Mouse (Mus musculus) liver, embryonic 16.5 days (tissue): Measurements from ENCODE around the gene Clec4d. TPM values are rescaled to one million over a fixed set of nuclear protein-coding genes. Genes with fewer than 3 reads are reported as not detected.

ENCODE experiments used
- ATAC-seq: fragments of 200-750 bp; cut with Nextera tagmentation; 2 replicates; pipeline ENCODE4 v1.8.0; 2017; ENCODE audit warnings: low read depth, mild to moderate bottlenecking, moderate number of reproducible peaks, moderate library complexity
- H3K27ac ChIP-seq: fragments of 300-500 bp; sonication (generic); 2 replicates; pipeline ENCODE4 v1.5.1; 2014; ENCODE audit warnings: mild to moderate bottlenecking, low read length
- H3K27me3 ChIP-seq: fragments of 300-500 bp; sonication (generic); 2 replicates; pipeline ENCODE4 v1.6.1; 2014; ENCODE audit warnings: low read depth, low read length, mixed read lengths; ENCODE audit not compliant: control insufficient read depth, insufficient read depth
- H3K36me3 ChIP-seq: fragments of 300-500 bp; sonication (generic); 2 replicates; pipeline ENCODE4 v1.6.1; 2014; ENCODE audit warnings: mild to moderate bottlenecking; ENCODE audit not compliant: control insufficient read depth, insufficient read depth
- H3K4me1 ChIP-seq: fragments of 300-500 bp; sonication (generic); 2 replicates; pipeline ENCODE4 v1.6.1; 2014; ENCODE audit warnings: low read depth, low read length, mixed read lengths; ENCODE audit not compliant: control insufficient read depth
- H3K4me2 ChIP-seq: fragments of 300-500 bp; sonication (generic); 2 replicates; pipeline ENCODE4 v1.6.1; 2014; ENCODE audit warnings: low read depth, low read length, mixed read lengths
- H3K4me3 ChIP-seq: fragments of 300-500 bp; sonication (generic); 2 replicates; pipeline ENCODE4 v1.5.1; 2014; ENCODE audit warnings: low read depth, mild to moderate bottlenecking, low read length
- H3K9ac ChIP-seq: fragments of 300-500 bp; sonication (generic); 2 replicates; pipeline ENCODE4 v1.6.1; 2014; ENCODE audit warnings: low read depth, low read length
- H3K9me3 ChIP-seq: fragments of 300-500 bp; sonication (generic); replicated peaks from 2 replicates; pipeline ENCODE4 v1.6.1; 2016; ENCODE audit warnings: low read length; ENCODE audit not compliant: control insufficient read depth
- WGBS: fragments of 180-500 bp; shearing (Covaris S2); extraction: QIAGEN DNeasy Blood & Tissue Kit; methylation state at CpG from one replicate; pipeline ENCODE4 v1.1.7; 2014; ENCODE audit not compliant: insufficient replicate concordance; 5-methylcytosine and 5-hydroxymethylcytosine counted together
- polyA plus RNA-seq: library from polyadenylated mRNA; unstranded; fragments of >200 nt; fragmentation: Nextera tagmentation; extraction: Ambion mirVana; gene quantifications from 2 replicates; pipeline ENCODE4 v1.2.1, GENCODE M21; 2015

Gene Clec4d
- polyA plus RNA-seq, 1 experiment from 2014 or later = 0.68 TPM

- no peaks in the 10 kb centered on the region for H3K36me3 ChIP-seq
- H3K4me2 ChIP-seq = no peak overlapping the region
- no peaks in the 10 kb centered on the region for H3K9me3 ChIP-seq
- no peak overlapping the region for H3K4me3 ChIP-seq
- H3K9ac ChIP-seq = no peak overlapping the region
- WGBS = 28% methylated on average over 4 of the region's 4 CpGs
- H3K27me3 ChIP-seq = no peaks in the 10 kb centered on the region
- peaks cover 2% of the 10 kb centered on the region; the same call in 1 of the 2 replicates for H3K4me1 ChIP-seq
- H3K27ac ChIP-seq = peak overlapping the region; percentile 3; the same call in 1 of the 2 replicates
- no peak for ATAC-seq
These were observed 1.9 kb upstream of the Clec4d start for GRCm38 (mm10) chr6:123259889-123260603.

DNA sequence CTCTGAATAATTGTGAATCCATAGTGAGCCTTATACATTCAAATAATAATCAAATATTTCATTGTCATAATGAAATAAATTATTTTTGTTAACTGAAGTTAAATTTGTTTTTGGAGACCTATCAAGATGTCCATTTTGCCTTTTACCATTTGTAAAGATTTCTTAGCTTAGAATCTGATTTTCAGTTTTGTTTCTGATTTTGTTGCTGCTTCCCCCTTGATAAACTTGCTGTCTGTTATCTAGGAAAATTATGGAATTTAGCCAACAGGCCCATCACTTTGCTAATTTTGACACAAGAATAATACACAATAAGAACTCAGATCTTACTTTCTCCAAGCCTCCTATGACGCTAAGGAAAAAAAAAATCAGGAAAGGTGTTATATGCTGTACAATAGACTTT lies 1.0 kb upstream of the Clec4d start:
- 73% methylated on average over 1 of the region's 1 CpGs for WGBS
- Histone ChIP-seq H3K9me3 (no peaks in the 10 kb centered on the region), H3K4me3 (no peak overlapping the region), H3K4me1 (peaks cover 2% of the 10 kb centered on the region; the same call in 1 of the 2 replicates), H3K27me3 (no peaks in the 10 kb centered on the region), H3K4me2 (no peak overlapping the region), H3K9ac (no peak overlapping the region), H3K36me3 (no peaks in the 10 kb centered on the region), H3K27ac (no peak overlapping the region)
- no peak for ATAC-seq

- H3K27me3 ChIP-seq = no peaks in the 10 kb centered on the region
- no peak overlapping the region for H3K27ac ChIP-seq
- H3K4me3 ChIP-seq = no peak overlapping the region
- H3K36me3 ChIP-seq = no peaks in the 10 kb centered on the region
- no peak overlapping the region for H3K9ac ChIP-seq
- H3K4me2 ChIP-seq = no peak overlapping the region
- ATAC-seq = no peak
- WGBS = 48% methylated on average over 3 of the region's 3 CpGs
- H3K9me3 ChIP-seq = no peaks in the 10 kb centered on the region
- peaks cover 6% of the 10 kb centered on the region for H3K4me1 ChIP-seq
These were observed 2.3 kb downstream of the Clec4d start for GRCm38 (mm10) chr6:123264194-123264593.

- Histone ChIP-seq H3K9me3 (no peaks in the 10 kb centered on the region), H3K4me1 (peaks cover 4% of the 10 kb centered on the region), H3K4me2 (no peak overlapping the region), H3K27ac (peak overlapping the region; percentile 0; the same call in 1 of the 2 replicates), H3K27me3 (no peaks in the 10 kb centered on the region), H3K9ac (no peak overlapping the region), H3K36me3 (no peaks in the 10 kb centered on the region), H3K4me3 (no peak overlapping the region)
- 74% methylated on average over 4 of the region's 4 CpGs for WGBS
- ATAC-seq = peak; percentile 77
These were observed 3.9 kb downstream of the Clec4d start for GRCm38 (mm10) chr6:123265809-123266208.

- 11% methylated on average over 5 of the region's 5 CpGs for WGBS
- H3K27ac ChIP-seq = no peak overlapping the region
- ATAC-seq = peak; percentile 33
These were observed 5.0 kb downstream of the Clec4d start for GRCm38 (mm10) chr6:123266945-123267344.

GRCm38 (mm10) chr6:123279443-123279842 lies 17.5 kb downstream of the Clec4d start:
- ATAC-seq = no peak
- Histone ChIP-seq H3K4me1 (no peaks in the 10 kb centered on the region), H3K27me3 (no peaks in the 10 kb centered on the region), H3K9ac (no peak overlapping the region), H3K9me3 (no peaks in the 10 kb centered on the region), H3K4me3 (no peak overlapping the region), H3K4me2 (no peak overlapping the region), H3K36me3 (no peaks in the 10 kb centered on the region), H3K27ac (no peak overlapping the region)
- 82% methylated on average over 2 of the region's 2 CpGs for WGBS

More at GRCm38 (mm10) chr6:123266945-123267344, 5.0 kb downstream of the Clec4d start:
- Histone ChIP-seq H3K4me3 (no peak overlapping the region), H3K4me2 (no peak overlapping the region), H3K36me3 (no peaks in the 10 kb centered on the region), H3K4me1 (peaks cover 4% of the 10 kb centered on the region), H3K27me3 (no peaks in the 10 kb centered on the region), H3K9ac (no peak overlapping the region), H3K9me3 (no peaks in the 10 kb centered on the region)

GRCm38 (mm10) chr6:123286311-123286710 lies 24.4 kb downstream of the Clec4d start:
- no peak overlapping the region for H3K27ac ChIP-seq
- no peak overlapping the region for H3K9ac ChIP-seq
- no peaks in the 10 kb centered on the region for H3K36me3 ChIP-seq
- H3K27me3 ChIP-seq = no peaks in the 10 kb centered on the region
- H3K4me2 ChIP-seq = no peak overlapping the region
- no peak overlapping the region for H3K4me3 ChIP-seq
- no peaks in the 10 kb centered on the region for H3K9me3 ChIP-seq
- no peak for ATAC-seq
- H3K4me1 ChIP-seq = peaks cover 11% of the 10 kb centered on the region
- WGBS = 15% methylated on average over 2 of the region's 2 CpGs

- Histone ChIP-seq H3K27me3 (no peaks in the 10 kb centered on the region), H3K9me3 (no peaks in the 10 kb centered on the region), H3K27ac (peak overlapping the region; percentile 26; the same call in 1 of the 2 replicates), H3K4me3 (no peak overlapping the region), H3K4me1 (peaks cover 15% of the 10 kb centered on the region), H3K9ac (no peak overlapping the region), H3K4me2 (peak overlapping the region; percentile 36), H3K36me3 (no peaks in the 10 kb centered on the region)
- ATAC-seq = no peak
- 19% methylated on average over 10 of the region's 10 CpGs for WGBS
These were observed 27.0 kb downstream of the Clec4d start for GRCm38 (mm10) chr6:123288931-123289330.

DNA sequence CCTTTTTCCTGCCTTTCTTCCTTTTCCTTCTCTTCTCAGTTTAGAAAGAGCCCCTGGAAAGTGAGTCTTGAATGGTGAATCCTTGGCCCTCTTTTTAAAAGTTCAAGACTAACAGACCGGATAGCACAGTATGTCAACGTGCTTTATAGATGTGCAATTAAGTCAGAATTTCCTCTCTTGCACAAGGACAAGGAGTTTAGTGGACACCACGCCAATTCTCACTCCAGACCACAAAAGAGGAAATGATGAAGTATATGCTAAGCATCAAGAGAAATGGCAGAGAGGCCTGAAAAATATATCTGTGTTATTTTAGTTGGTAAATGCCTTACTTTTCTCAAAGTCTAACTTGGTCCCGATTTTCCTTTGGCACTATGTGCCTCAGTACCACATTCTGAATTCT lies 27.8 kb downstream of the Clec4d start, which contains the start of gene Clec4e:
Gene Clec4e, minus strand, starts transcription at position 118 of the 400 bp plus-strand sequence.
- Histone ChIP-seq H3K36me3 (no peaks in the 10 kb centered on the region), H3K4me3 (no peak within 1 kb of the TSS), H3K27ac (peak within 1 kb of the TSS; percentile 26; the same call in 1 of the 2 replicates), H3K4me1 (peaks cover 16% of the 10 kb centered on the region), H3K9ac (no peak within 1 kb of the TSS), H3K9me3 (no peaks in the 10 kb centered on the region), H3K27me3 (no peaks in the 10 kb centered on the region), H3K4me2 (peak within 1 kb of the TSS; percentile 36)
- WGBS = 42% methylated on average over 4 of the region's 4 CpGs
- ATAC-seq = no peak
